Mouse (Mus musculus): ENCODE measurements around the gene Rala. TPM values are rescaled to one million over a fixed set of nuclear protein-coding genes. Genes with fewer than 3 reads are reported as not detected.
A peak's percentile ranks its signal among the peaks of the same experiment; 100 is the strongest.

Gene Rala
- total RNA-seq, 1 experiment = 69.1 TPM

GRCm38 (mm10) chr13:17842756-17843155 is 101.3 kb downstream of the Rala start:
- Histone ChIP-seq H3K36me3 (ENCODE audit: control insufficient read depth, insufficient read depth, low read length, poor library complexity, severe bottlenecking) (no peaks in the 10 kb centered on the region), H3K9ac (ENCODE audit: insufficient read depth, low read depth, low read length, poor library complexity, severe bottlenecking) (no peak overlapping the region), H3K4me1 (ENCODE audit: control insufficient read depth in 2 of 2, insufficient read depth in 2 of 2, low read length in 2 of 2, poor library complexity in 1 of 2) (peaks cover 4 to 16% of the 10 kb centered on the region in 2 experiments; a peak in 3 of 4 replicates), H3K4me3 (ENCODE audit: insufficient read depth in 1 of 2, low read depth in 1 of 2, low read length in 2 of 2, poor library complexity in 1 of 2, severe bottlenecking in 1 of 2) (no peak overlapping the region), H3K27ac (ENCODE audit: insufficient read depth, low read depth, low read length, poor library complexity, severe bottlenecking) (peak overlapping the region; percentile 79; the same call in 1 of the 2 replicates), H3K9me3 (ENCODE audit: control insufficient read depth, insufficient read depth, low read depth, low read length) (no peaks in the 10 kb centered on the region)
- in situ Hi-C loops (cut with MboI; ENCODE audit: low sequenced_read_pairs in 2 of 2, unreplicated experiment in 2 of 2) = no loop called here
- no peak for DNase-seq (ENCODE audit: low read depth, low spot score)
- TF ChIP-seq MAFK (IDR thresholded peaks at IDR 0.05; ENCODE audit: insufficient read depth, low read depth, low read length) (no peak), CHD2 (IDR thresholded peaks at IDR 0.05; ENCODE audit: low read depth, low read length) (no peak), ZC3H11A (IDR thresholded peaks at IDR 0.05; ENCODE audit: borderline replicate concordance, low read depth, low read length) (no peak), HCFC1 (IDR thresholded peaks at IDR 0.05; ENCODE audit: borderline replicate concordance, insufficient read depth, low read length) (no peak), ZNF384 (IDR thresholded peaks at IDR 0.05; ENCODE audit: low read depth, low read length) (no peak)

DNA sequence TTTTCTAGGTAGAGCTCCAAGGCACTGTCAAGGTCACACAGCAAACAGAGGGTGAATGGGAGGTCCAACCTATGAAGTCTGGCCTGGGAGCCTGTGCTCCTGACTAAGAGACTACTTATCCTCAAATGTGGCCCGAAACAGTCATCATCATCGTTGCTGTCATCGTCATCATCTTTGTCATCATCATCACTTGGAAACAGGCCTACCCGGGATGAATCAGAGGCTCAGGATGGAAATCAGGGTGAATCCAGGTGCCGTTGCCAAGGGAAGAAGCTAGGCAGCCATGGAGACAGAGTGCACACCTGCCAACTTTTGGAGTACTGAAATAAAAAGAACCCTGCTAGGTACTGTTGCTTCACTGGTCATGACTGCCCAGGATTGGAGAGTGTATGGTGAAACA is 104.9 kb downstream of the Rala start:
- peaks cover 4 to 18% of the 10 kb centered on the region in 2 experiments; a peak in 3 of 4 replicates for H3K4me1 ChIP-seq (ENCODE audit: control insufficient read depth in 2 of 2, insufficient read depth in 2 of 2, low read length in 2 of 2, poor library complexity in 1 of 2)
- no peak overlapping the region for H3K9ac ChIP-seq (ENCODE audit: insufficient read depth, low read depth, low read length, poor library complexity, severe bottlenecking)
- no peak overlapping the region for H3K27ac ChIP-seq (ENCODE audit: insufficient read depth, low read depth, low read length, poor library complexity, severe bottlenecking)
- H3K4me3 ChIP-seq (ENCODE audit: insufficient read depth in 1 of 2, low read depth in 1 of 2, low read length in 2 of 2, poor library complexity in 1 of 2, severe bottlenecking in 1 of 2) = no peak overlapping the region
- H3K9me3 ChIP-seq (ENCODE audit: control insufficient read depth, insufficient read depth, low read depth, low read length) = no peaks in the 10 kb centered on the region
- in situ Hi-C loops (cut with MboI; ENCODE audit: low sequenced_read_pairs in 2 of 2, unreplicated experiment in 2 of 2) = loop anchor here in 1 of 2 experiments (10.0 kb wide), 1 partner anchor 146 kb away; no protein-coding TSS in a partner anchor
- no peaks in the 10 kb centered on the region for H3K36me3 ChIP-seq (ENCODE audit: control insufficient read depth, insufficient read depth, low read length, poor library complexity, severe bottlenecking)
- TF ChIP-seq ZNF384 (IDR thresholded peaks at IDR 0.05; ENCODE audit: low read depth, low read length) (no peak), ZC3H11A (IDR thresholded peaks at IDR 0.05; ENCODE audit: borderline replicate concordance, low read depth, low read length) (no peak), MAFK (IDR thresholded peaks at IDR 0.05; ENCODE audit: insufficient read depth, low read depth, low read length) (no peak), HCFC1 (IDR thresholded peaks at IDR 0.05; ENCODE audit: borderline replicate concordance, insufficient read depth, low read length) (no peak), CHD2 (IDR thresholded peaks at IDR 0.05; ENCODE audit: low read depth, low read length) (no peak)
- DNase-seq (ENCODE audit: low read depth, low spot score) = no peak

DNA sequence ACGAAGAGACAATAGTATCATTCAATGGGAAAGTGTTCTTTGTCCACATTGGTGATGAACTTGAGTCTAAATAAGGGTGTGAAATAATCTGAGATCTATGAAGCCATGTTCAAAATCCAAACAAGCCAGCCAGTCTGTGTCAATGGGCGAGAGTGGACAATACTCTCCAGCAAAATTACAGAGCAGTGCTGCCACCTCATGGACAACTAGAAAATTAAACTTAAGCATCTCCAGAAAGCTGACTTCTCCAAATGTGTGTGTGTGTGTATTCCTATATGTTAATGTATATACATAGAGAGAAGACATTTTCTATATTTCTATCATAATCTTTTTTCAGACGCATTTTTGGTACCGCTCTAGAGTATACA is 105.6 kb downstream of the Rala start:
- Histone ChIP-seq H3K4me1 (ENCODE audit: control insufficient read depth in 2 of 2, insufficient read depth in 2 of 2, low read length in 2 of 2, poor library complexity in 1 of 2) (peaks cover 4 to 13% of the 10 kb centered on the region in 2 experiments; a peak in 3 of 4 replicates), H3K27ac (ENCODE audit: insufficient read depth, low read depth, low read length, poor library complexity, severe bottlenecking) (no peak overlapping the region), H3K4me3 (ENCODE audit: insufficient read depth in 1 of 2, low read depth in 1 of 2, low read length in 2 of 2, poor library complexity in 1 of 2, severe bottlenecking in 1 of 2) (no peak overlapping the region), H3K36me3 (ENCODE audit: control insufficient read depth, insufficient read depth, low read length, poor library complexity, severe bottlenecking) (no peaks in the 10 kb centered on the region), H3K9ac (ENCODE audit: insufficient read depth, low read depth, low read length, poor library complexity, severe bottlenecking) (no peak overlapping the region), H3K9me3 (ENCODE audit: control insufficient read depth, insufficient read depth, low read depth, low read length) (no peaks in the 10 kb centered on the region)
- in situ Hi-C loops (cut with MboI; ENCODE audit: low sequenced_read_pairs in 2 of 2, unreplicated experiment in 2 of 2) = loop anchor here in 1 of 2 experiments (10.0 kb wide), 1 partner anchor 146 kb away; no protein-coding TSS in a partner anchor
- DNase-seq (ENCODE audit: low read depth, low spot score) = no peak
- TF ChIP-seq ZNF384 (IDR thresholded peaks at IDR 0.05; ENCODE audit: low read depth, low read length) (no peak), CHD2 (IDR thresholded peaks at IDR 0.05; ENCODE audit: low read depth, low read length) (no peak), MAFK (IDR thresholded peaks at IDR 0.05; ENCODE audit: insufficient read depth, low read depth, low read length) (no peak), ZC3H11A (IDR thresholded peaks at IDR 0.05; ENCODE audit: borderline replicate concordance, low read depth, low read length) (no peak), HCFC1 (IDR thresholded peaks at IDR 0.05; ENCODE audit: borderline replicate concordance, insufficient read depth, low read length) (no peak)

GRCm38 (mm10) chr13:17837610-17838483 is 106.2 kb downstream of the Rala start:
- no peaks in the 10 kb centered on the region for H3K36me3 ChIP-seq (ENCODE audit: control insufficient read depth, insufficient read depth, low read length, poor library complexity, severe bottlenecking)
- in situ Hi-C loops (cut with MboI; ENCODE audit: low sequenced_read_pairs in 2 of 2, unreplicated experiment in 2 of 2) = loop anchor here in 1 of 2 experiments (10.0 kb wide), 1 partner anchor 147 kb away; no protein-coding TSS in a partner anchor
- no peak overlapping the region for H3K4me3 ChIP-seq (ENCODE audit: insufficient read depth in 1 of 2, low read depth in 1 of 2, low read length in 2 of 2, poor library complexity in 1 of 2, severe bottlenecking in 1 of 2)
- TF ChIP-seq ZC3H11A (IDR thresholded peaks at IDR 0.05; ENCODE audit: borderline replicate concordance, low read depth, low read length) (peak; percentile 54; the same call in 1 of the 2 replicates), HCFC1 (IDR thresholded peaks at IDR 0.05; ENCODE audit: borderline replicate concordance, insufficient read depth, low read length) (no peak), ZNF384 (IDR thresholded peaks at IDR 0.05; ENCODE audit: low read depth, low read length) (no peak)
- H3K4me1 ChIP-seq (ENCODE audit: control insufficient read depth in 2 of 2, insufficient read depth in 2 of 2, low read length in 2 of 2, poor library complexity in 1 of 2) = peaks cover 0 to 9% of the 10 kb centered on the region in 2 experiments; a peak in 2 of 4 replicates
- no peak overlapping the region for H3K9ac ChIP-seq (ENCODE audit: insufficient read depth, low read depth, low read length, poor library complexity, severe bottlenecking)
- no peak overlapping the region for H3K27ac ChIP-seq (ENCODE audit: insufficient read depth, low read depth, low read length, poor library complexity, severe bottlenecking)
- no peaks in the 10 kb centered on the region for H3K9me3 ChIP-seq (ENCODE audit: control insufficient read depth, insufficient read depth, low read depth, low read length)
- no peak for DNase-seq (ENCODE audit: low read depth, low spot score)

Measured in ES-E14 (cell line).